Mouse (Mus musculus) A20 (cell line): ENCODE results near the gene Irf1.

ENCODE experiments used
- DNase-seq: peaks from one replicate; pipeline ENCODE4 v3.0.0-alpha.2; 2011; ENCODE audit warnings: low read depth, low spot score

Irf1 gene

DNA sequence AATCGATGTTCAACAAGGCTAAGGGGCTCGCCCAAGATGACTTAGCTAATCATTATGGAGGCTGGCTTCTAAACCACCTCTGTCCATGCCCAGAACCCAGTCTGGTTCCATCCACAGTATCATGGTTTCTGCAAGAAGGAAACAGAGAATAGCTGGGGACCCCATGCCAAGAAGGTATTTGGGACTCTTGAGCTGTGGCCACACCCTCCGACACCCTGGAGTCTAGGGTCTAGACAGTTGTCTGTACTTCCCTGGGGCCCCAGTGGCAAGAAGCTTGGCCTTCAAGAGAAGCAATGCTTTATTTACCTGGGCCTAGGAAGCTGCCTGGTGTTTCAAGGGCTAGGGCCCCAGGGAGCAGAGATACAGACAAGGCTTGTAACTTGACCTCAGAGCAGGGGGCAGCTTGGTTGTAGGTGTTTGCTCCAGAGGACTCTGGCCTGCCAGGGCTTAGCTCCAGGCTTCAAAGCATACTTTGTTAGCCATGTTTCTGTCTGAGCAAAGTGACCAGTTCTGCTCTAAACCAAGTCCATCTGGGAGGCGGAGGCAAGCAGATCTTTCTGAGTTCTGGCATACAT, 11.5 kb downstream of the Irf1 start:
- DNase-seq = no peak

DNA sequence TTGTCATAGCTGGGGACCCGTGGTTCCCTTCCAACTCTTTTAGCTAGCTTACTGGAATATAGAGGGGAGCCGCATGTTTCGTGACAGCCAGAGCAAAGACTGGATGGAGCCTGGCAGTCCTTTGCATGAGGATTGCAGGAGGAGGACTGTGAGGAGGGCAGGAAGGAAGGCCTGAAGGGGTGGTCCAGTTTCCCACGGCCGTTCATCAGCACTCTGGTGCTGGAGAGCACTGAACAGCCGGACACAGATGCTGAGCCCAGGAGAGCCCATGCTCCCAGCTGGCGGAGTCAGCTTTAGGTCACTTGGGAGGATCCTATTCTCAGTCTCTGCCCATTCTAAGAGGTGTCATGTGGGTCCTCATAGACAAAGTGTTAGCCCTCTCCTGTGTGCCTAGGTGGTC, 12.2 kb downstream of the Irf1 start:
- no peak for DNase-seq

DNA sequence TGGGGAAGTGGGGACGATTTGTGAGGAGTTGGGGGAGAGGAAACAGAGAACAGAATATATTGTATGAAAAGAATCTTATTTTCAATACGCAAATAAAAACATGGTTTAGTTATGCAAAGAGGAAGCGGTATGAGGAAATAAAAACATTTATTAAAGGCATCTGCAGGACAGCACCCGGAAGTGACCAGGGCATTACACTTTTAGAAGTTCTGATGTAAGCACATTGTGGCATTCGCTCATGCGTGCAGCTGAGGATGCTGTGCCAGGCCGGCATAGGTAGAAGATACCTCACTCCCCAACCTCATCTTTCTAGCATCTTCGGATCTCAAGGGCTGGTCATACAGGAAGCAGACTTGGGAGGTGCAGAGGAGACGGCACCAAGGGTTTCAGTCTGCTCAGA, 13.5 kb downstream of the Irf1 start:
- peak; percentile 82 for DNase-seq

DNA sequence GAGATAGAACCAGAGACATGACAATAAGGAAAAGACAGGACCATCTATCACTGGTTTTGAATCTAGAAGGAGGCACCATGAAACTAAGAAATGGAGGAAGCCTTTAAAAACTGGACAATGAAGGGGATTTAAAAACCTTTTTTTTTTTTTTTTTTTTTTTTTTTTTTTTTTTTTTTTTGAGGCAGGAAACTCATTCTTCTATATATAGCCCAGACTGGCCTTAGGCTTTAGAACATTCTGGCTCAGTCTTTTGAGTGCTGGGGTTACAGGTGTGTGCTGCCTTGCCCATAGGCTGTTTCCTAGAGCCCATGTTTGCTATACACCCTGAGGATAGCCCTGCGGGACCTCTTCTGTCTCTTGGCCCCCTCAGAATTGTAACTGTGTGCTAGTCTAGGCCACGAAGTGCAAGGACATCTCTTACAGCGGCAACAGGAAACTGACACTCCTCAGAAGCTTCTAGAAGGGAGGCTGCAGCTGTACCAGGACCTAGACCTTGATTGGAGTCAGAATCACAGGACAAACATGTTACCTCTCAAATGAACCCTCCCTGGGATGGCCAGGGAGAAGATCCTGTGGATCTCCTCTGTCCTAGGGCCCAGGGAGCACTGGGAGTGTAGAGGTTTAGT, 15.6 kb downstream of the Irf1 start:
- no peak for DNase-seq

DNA sequence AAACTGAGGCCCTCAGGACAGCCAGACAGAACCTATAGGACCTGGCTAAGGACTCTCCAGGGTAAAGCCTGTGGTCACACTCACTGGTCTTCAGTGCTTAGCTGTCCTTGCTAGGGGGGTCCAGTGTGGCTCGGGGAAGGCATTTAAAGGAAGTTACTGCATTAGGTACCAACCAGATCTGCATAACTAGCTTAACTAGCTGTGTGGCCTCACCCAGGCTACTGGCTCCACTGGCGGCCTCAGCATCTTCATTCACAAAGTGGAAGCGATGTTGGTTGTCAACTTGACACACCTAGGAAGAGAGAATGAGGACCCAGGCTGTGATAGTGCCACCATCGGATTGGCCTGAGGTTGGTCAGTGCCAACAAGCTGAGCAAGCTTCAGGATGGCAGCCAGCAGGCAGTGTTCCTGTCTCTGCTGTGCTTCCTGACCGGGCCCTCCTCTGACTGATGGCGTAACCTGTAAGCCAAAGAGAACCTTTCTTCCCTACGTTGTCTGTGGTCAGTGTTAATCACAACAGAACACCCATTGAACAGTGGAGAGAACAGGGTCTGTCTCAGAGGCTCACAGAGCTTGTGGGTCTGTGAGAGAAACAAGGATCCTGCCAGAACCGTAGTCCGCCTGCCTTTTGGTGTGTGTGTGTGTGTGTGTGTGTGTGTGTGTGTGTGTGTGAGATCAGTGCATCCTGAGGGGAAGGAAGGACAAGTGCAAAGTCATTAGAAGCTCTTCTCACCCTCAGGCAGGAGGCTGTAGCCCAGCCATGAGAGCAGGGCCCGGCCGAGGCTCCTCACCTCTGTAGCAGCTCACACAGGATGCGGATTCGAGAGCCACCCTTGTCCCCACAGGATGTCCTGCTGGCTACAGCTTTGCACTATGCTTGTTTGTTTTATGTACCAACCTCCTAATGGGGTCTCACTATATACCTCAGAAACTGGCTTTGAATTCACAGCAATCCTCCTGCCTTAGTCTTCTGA, 16.5 kb downstream of the Irf1 start:
- no peak for DNase-seq

DNA sequence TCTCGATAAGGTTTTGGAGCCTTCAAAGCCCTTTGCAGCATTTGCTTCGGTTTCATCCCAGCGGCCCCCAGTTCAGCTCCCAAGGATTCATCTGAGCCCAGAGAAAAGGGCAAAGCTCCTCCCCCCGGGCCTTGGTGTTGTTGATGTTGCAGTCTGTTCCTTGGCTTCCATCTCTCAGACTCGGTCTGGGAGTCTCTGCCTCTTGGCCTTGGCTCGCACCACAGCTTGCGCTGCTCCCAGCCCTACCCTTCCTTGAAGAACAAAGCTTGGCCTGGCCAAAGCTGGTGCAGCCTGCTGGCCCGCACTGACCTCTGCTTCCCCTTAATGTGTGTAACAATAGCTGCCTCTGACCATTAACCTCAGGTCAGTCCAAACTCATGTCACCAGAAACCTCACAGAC, 18.4 kb downstream of the Irf1 start:
- DNase-seq = no peak

DNA sequence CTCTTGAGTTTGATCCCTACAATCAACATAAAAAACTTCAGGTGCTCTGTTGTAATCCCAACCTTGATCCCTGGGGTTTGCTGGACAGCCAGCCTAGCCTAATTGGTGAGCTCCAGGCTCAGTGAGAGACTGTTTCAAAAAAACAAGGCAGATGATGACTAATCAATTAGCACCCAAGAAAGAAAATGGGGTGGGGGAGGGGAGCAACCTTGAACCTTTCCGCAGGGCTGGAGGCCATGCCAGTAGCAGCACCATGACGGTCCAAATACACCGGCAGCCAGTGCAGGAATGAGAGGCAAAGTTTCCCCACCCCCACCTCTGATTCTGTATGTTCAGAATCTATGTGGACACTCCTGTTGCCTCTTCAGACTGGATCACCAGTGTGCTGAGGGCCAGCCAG, 19.5 kb downstream of the Irf1 start:
- no peak for DNase-seq

DNA sequence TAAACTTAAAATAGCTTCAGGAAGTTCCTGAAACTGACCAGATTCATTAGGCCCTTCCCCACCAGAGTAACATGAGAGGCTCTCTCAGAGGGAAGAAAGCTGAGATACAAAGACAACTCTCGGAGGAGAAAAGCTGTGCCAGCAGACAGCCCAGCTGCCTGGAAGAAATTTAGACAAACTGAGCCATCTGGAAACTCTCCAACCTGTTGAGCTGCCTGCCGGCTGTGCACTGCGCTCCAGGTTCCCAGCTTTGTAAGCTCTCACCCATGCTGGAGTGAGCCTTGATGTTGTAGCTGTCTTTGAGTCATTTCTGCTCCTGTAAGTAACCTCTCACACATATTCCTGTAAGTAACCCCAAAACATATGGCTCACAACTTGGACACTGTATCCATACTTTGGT, 23.2 kb downstream of the Irf1 start:
- no peak for DNase-seq

DNA sequence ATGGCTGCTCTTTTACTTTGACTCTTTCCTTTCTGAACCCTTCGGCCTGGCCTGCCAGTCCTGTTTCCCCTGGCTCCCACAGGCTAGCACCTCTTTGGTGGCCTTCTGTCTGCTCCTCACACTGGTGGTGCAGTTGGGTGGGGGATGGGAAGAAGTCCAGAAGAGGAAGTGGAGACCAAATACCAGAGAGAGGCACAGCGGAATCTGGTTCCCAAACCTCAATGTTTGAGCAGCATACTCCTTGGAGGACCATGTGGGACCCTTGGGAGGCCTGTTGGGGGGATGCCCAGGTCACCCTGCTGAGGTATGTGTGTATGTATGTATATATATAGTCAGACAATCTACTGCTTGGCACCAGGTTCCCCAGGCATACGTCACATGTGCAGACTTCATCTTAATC, 24.2 kb downstream of the Irf1 start:
- DNase-seq = no peak

DNA sequence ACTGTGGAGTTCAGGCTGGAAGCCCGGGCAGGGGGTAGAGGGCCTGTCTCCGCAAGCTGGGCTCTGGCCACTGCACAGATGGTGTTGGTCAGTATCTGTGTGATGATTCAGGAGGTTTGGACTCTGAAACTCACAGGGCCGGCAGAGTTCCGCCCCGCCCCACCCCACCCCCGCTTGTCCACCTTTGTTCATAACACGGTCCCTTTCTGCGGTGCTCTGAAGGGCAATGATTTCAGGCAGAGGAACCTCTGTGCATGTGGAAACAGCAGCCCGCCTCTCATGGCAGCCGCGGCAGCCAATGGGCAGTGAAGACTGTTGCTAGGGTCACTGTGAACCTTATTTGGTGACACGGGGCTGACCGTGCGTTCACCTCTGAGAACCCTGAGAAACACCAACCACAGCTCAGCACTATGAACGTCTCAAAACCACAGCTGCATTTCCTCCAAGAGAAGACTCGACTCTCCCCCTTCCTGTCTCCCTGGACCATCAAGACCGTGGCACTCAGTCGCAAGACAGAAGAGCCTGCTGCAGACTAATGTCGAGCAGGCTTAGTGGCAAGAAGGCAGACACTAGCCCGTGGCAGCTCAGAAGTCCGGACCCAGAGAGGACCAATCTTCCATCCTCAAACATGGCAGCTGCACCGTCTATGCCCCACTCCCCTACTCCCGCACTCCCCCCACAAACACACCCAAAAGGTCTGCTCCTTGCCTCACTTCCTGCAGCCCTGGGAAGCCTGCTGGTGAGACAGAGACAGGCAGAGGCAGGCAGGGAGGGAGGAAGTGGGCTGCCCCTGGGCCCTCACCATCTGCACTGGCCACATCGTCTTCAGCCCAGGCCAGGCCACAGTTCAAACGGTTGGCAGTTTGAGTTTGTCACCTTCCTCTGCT, 25.1 kb downstream of the Irf1 start:
- DNase-seq = peak; percentile 49

DNA sequence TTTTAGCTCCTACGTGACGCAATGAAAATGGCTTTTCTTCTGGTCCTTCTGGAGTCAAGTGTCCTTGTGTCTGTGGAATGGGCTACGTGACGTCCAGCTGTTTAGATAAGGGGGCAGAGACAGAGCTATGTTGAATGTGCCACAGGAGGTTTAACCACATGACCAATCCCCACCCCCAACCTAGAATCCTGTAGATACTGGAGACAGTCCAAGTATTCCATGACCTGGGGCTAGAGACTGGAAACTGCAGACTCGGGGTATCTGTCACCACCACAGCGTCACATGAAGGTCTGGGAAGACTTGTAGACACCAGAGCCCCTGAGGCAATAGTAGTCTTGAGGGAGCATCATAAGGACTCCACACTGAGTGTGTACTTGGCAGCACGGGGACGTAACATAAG, 26.0 kb downstream of the Irf1 start:
- DNase-seq = no peak

DNA sequence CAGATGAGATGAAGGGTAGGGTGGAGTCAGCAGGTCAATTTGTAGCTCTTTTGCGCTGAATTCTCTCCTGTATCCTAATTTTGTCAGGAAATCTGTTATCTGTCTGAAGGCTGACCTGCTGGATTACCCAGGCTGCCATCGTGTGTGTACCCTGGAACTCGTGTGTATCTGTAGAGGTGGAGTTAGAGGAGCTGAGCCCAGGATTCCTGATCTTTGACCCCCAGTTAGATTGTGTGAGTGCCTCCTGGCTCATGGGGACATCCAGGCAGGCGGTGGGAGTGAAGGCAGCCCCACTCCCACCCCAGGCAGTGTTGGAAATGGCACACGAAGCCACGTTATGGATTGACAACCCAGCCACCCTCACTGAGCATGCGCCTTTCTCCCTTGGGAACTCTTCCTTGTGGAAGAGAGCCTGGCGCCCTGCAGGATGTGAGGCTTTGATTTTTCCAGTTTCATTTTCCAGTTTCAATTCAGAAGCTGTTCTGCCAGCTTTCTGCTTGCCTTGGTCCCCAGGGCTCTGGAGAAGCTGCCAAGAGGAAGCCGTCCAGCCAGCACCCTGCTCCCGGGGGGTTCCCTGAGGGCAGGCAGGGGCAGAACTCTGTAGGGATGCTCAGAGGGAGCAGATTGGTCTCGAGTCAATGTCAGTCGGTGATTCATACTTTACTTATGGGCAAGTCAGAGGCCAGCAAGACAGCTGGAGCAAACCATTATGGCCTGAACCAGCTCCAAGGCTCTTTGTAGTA, 26.8 kb downstream of the Irf1 start:
- no peak for DNase-seq

DNA sequence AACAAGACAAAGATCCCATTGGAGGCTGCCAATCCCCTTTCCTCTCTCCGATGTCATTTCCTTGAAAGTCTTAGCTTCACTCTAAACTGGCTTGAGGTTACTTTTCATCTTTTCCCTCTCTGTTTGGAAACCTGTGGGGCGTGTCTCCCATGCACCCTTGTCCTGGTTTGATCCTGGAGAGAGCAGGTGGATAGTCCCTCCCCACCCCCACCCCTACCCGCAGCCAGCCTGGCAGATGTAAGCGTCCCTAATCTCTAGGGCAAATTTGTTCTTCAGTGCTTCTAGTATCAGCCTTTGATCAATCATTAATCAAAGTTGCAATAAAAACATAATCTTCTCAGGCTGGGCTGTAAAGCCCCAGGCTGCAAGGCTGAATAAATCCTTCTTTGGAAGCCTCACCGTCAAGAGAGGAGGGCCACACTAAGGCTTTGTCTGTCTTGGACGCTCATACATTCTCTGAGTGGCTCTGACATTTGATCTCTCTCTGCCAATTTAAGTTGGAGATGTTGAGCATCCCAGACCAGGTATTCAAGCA, 27.6 kb downstream of the Irf1 start:
- no peak for DNase-seq

DNA sequence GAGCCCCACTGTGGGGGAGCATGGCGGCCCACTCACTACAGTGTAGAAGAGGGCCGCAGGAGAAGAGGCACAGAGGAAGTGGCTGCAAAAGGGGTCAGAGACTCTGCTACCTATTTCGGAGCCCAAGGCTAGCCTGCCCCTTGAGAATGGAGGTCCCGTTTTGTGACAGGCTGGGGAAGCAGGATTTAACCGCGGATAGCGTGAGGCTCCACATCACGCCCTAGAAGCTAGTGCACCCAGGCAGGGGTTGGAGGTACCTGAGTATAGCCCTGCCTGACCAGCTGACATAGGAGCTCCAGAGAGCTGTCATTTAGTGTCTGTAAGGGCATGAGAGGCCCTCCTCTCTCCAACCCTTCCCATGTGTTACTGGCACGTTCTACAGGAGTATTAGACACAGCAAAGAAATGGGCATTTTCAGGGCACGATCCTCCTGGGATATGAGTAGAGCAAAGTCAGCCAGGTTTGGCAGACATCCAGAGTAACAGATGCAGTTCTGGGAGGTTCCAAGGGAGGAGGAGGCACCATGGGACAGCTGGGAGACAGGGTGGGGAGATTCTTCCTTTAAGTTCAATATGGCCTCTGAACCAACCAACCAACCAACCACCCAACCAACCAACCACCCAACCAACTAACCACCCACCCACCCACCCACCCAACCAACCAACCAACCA, 28.4 kb downstream of the Irf1 start:
- DNase-seq = no peak

DNA sequence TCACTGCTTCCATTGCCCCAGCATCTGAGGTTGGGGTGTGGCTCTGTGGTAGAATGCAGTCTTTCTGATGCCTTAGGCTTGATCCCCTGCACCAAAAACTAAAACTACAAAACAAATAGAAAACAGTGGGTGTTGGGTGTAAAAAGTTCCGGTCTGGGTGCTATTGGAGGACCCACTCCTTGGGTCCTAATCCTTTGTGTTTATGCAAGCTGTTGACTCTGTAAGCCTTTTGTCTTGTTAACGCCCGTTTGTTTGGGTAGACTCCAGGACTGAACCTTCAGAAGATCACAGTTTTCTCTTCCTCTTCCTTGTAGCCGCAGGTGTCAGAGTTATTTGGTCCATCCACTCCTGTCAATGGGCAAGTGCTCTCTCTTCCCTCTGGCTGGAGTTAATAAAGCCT, 30.2 kb downstream of the Irf1 start:
- peak; percentile 44 for DNase-seq

DNA sequence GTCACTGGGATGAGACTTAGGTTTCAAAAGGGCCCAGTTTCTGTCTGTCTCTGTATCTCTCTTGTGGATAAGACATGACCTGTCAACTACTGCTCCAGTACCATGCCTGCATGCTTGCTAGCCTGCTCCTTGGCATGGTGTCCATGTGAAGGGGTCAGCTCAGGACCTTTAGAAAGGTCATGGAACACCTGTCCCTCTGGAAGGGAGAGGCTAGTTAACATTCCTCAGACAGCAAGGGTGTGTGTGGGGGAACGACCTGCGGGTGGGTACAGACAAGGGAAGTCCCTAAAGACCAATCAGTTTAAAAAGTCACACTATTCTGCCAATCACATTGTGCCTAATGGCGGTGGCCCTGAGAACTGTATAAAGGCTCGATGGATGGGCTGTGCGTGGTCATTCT, 31.2 kb downstream of the Irf1 start:
- DNase-seq = no peak

DNA sequence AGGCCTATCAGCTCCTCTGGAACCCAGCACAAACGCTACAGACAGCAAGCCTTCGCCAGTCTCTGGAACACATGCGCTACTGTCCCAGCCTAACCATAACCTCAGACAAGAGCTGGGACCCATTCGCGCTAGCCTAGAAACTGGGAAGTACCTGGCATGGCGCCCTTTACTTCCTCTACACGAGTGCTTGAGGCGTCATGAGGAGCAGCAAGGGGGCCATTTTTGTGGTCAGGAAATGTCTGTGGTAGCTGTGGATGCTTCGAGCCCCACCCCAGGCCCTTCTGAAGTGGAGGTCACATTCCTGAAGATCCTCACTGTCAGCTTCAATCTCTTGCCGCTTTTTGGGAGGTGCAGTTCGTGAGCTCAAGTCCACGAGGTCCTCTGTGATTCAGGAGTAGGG, 33.3 kb downstream of the Irf1 start:
- no peak for DNase-seq

DNA sequence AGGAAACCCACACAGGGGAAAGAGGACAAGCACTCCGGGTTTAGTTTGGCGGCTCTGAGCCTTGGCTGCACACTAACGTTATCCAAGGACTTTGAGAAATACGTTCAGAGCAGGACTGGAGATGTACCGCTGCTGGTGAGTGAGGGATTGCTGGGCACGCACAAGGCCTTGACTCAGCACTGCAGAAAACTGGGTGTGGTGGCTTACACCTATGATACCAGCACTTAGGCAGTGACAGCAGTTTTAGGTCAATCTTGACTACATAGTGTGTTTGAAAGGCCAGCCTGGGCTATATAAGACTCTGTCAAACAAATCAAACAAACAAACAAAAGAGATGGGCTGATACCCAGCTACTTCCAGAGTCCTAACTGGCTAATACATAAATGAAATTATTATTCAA, 33.7 kb downstream of the Irf1 start:
- DNase-seq = no peak

DNA sequence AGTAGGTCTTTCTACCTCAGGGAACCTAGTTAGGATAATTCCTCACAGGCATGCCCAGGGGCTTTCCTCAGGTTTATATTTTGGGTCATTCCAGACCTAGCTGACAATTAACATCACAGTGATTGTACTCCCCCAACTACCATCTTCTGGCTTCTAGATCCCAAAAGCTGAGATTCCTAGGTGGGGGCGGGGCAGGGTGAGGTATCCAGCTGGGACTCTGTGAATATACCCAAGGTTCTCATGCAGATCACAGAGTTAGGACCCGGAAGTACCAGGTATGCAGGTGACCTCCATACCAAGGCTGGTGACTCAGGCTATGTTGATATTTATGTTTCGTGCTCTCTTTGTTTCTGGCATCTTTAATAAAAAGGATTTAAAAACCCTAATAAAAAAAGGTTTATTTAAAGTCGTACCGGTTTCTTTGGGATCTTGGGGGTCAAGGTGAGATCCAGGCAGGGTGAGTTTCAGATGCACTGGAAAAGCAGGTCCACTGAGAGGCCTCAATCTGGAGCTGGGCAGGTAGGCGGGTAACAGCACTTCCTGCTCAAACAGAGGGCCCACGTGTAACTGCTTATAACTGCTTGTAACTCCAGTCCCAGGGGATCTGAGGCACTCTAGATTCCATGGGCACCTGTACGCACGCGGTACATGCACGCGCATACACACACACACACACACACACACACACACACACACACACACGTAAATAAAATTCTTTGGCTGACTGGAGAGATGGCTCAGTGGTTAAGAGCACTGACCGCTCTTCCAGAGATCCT, 34.9 kb downstream of the Irf1 start:
- DNase-seq = no peak

DNA sequence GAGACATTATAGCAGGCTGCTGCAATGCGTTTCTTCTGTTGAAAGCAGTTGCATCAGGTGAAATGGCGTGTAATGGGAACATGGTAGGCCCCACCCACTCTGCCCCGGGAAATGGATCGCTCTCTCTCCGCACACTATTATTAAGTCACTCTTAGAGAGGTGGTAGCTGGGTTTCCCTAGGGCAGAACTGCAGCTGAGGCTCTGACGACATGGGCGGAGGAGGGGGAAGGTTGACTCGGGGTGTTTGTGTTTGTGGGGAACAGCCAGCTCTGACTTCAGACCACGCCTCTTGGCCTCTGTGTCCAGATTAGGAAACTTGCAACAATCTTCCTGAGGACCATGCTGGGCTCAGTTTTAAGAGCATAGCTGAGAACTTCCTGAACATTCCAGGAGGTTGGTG, 36.0 kb downstream of the Irf1 start:
- no peak for DNase-seq
